Mouse (Mus musculus): ENCODE data around the gene Ndufs7. TPM values are rescaled to one million over a fixed set of nuclear protein-coding genes. Genes with fewer than 3 reads are reported as not detected.

The Ndufs7 gene
- polyA plus RNA-seq (2012; rRNA removed), result 210 and 248 TPM in 2 replicates

DNA sequence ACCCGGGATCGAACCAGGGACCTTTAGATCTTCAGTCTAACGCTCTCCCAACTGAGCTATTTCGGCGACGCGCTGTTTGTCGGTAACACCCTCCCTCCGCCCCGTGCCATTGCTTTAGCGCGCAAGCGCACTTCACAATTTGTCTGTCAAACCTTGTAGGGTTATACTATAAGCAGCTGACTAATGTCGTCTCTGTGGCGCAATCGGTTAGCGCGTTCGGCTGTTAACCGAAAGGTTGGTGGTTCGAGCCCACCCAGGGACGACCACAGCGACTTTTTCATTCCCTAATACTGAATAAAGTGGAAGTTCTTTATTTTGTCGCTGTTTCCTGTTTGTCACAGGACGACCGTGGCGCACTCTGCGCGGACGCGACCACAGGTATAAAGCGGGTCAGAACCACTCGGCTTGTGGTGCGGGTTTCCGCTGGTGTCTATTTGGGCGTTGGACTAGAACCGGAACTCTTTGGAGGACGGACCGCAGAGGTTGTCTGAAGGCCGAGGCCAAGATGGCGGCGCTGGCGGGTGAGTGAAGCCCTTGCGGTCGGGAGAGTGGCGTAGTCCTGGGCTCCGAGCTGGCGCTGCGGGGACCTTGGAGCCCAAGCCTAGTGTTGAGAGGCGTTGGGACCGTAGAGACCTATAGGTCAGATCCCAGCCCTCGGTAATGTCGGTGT is at the start of gene Ndufs7:
Gene Ndufs7 (plus strand): TSS at position 151 of the 670 bp plus-strand sequence.

DNA sequence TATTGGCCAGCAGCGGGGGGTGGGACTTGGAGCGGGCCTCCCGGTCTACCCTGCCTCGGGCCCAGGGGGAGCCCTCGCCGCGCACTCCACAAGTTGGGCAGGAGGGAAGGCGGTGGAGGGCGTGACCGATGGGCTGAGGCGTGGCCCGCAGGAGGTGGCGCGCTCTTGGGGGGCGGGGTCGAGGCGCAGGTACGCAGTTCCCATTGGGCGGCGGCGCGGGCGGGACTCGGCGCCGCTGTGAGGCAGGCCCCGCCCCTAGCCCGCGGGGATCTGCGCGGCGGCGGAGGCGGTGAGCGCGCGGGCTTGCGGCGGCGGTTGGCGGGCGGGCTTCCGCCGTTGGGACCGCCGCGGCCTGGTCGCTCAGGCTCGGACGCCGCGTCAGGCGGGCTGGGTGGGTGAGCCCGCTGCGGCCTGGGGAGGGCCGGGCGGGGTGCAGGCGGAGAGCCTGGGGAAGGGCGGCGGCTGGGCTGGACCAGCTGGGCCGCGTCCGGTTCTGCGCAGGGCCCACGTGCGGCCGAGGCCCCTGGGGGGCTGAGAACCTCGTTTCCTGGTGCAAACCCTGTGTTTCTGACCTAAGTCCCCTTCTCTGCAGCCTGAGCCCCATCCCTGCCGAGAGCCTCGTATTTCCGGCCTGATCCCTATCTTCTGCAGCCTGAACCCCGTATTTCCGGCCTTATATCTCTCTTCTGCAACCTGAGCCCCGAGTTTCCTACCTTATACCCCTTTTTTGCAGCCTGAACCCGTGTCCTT is 22.3 kb upstream of the Ndufs7 start, which contains the start of gene Mum1:
Gene Mum1 (plus strand): TSS at position 19 of the 750 bp plus-strand sequence.

DNA sequence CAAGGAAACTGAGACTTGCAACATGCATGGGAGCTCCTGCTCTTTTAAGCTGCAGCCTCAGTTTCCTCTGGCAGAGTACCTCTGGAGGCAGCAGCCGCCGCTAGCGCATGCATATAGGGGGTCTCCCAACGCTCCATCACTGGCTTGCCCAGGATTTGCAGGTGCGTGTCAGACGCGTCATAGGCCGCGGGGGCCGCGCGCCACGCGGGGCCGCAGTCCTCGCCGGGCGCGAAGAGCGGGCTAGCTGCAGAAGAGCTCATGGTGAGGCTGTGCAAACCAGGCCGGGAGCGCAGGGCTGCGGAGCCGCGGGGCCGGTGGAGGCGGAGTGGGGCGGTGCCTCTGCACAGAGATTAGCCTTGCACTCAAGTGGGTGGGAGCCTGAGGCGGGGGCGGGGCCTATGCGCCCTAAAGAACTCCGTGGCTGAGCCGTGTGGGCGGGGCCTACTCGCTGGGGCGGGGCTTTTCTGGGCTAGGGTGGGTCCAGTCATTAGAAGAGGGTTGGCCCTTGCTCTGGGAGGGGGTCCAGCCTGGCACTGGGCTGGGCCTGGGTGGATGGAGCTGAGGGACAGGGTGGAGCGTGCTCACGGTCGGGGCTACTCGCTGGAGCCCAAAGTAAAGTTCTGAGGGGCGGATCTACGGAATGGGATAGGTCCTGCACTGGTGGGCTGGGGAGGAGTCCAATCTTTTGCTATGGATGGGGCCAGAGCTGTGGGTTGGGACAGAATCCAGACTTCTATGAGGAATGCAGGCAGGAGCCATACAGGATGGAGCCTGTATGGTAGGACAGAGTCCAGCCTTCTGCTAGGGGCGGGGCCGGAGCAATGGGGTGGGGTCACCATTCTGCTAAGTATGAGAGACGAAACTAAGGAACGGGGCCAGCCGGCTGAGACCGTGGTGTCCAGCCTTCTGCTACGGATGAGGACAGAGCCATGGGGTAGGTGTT is 12.0 kb downstream of the Ndufs7 start, which contains the start of the genes Gamt and Dazap1:
Gene Gamt (minus strand): TSS at position 371 of the 943 bp plus-strand sequence.
Gene Dazap1 (plus strand): TSS at position 845 of the 943 bp plus-strand sequence.

DNA sequence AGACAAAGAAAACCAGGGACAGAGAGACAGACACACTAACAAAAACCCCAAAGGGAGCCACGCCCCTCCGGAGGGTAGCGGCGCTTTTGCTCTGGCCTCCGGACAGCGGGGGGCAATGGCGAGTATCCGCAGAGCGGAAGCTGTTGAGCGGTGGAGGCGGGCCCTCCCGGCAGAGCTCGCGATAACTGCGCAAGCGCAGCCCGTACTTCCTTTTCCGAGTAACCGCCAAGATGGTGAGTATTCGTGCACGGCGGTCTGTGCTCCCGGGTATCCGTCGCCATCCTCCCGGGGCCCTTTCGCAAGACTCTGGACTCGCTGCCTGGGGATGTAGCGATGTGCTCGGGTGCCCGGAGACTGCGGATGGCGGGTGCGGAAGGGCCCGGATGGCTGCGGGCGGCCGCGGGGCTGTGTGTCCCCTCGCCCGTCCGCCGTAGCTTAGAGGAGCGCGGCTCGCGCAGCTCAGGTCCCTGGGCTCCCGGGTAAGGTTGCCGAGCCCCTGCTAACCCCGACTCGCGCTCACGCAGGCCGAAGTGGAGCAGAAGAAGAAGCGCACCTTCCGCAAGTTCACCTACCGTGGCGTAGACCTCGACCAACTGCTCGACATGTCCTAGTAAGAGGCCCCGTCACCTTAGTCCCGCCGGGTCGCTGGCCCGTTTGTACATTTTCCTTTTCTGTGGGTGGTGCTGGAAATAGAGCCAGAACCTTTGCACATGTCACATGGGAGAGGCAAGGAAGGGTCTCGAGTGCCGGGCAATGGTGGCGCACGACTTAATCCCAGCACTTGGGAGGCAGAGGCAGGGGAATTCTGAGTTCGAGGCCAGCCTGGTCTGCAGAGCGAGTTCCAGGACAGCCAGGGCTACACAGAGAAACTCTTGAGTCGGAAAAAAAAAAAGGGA is 43.6 kb downstream of the Ndufs7 start, which contains the start of gene Rps15:
Gene Rps15 (plus strand): TSS at position 203 of the 896 bp plus-strand sequence.

DNA sequence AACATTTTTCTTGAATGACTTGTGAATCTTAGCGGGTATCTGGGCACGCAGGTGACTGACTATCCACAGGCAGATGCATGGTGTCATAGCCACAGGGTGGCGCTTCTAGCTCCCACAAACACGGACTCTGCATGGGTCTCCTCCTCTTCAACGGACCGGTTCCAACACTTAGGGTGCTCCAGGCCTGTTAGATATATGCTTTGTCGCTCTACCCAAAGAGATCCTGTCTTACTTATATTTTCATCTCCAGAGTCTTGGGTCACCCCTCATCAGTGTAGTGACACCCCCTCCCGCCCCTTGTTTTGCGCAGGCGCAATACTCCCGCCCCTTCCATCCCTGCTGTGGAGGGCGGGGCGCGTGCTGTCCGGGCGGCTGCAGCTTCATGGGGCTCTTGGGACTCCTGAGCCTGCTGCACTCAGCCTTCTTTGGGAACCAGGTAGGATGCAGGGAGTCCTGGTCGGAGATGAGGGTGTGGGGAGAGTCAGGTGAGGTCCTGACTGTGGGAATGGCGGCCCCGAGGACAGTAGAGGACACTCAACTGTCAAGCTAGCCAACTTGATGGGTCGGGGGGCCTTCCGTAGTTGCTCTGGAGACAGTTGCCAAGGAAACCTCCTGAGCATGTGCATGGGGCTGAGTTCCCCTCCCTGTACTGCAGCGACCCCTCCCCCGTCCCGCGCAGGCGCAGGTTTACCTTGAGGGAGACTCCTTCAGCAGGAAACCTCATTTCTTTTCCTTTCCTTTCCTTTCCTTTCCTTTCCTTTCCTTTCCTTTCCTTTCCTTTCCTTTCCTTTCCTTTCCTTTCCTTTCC is 46.9 kb downstream of the Ndufs7 start, which contains the start of gene Apc2:
Gene Apc2 (plus strand): TSS at position 360 of the 808 bp plus-strand sequence.

Other genes with a start within 250 kb of the Ndufs7 start
- gene Arhgap45, start 232.5 kb upstream of the Ndufs7 start, polyA plus RNA-seq (2012; rRNA removed), result 23.6 and 31.2 TPM in 2 replicates
- gene Polr2e, start 209.3 kb upstream of the Ndufs7 start, polyA plus RNA-seq (2012; rRNA removed), result 79.7 and 92.0 TPM in 2 replicates
- gene Gpx4, start 202.0 kb upstream of the Ndufs7 start, polyA plus RNA-seq (2012; rRNA removed), result 324 and 335 TPM in 2 replicates
- gene Sbno2, start 143.6 kb upstream of the Ndufs7 start, polyA plus RNA-seq (2012; rRNA removed), result 10.4 and 13.9 TPM in 2 replicates
- 63.7 and 77.6 TPM in 2 replicates for gene Stk11, start 133.3 kb upstream of the Ndufs7 start, polyA plus RNA-seq (2012; rRNA removed)
- 289 and 291 TPM in 2 replicates for gene Atp5d, start 110.5 kb upstream of the Ndufs7 start, polyA plus RNA-seq (2012; rRNA removed)
- gene Cbarp, start 108.3 kb upstream of the Ndufs7 start, polyA plus RNA-seq (2012; rRNA removed), result 0.83 and 0.97 TPM in 2 replicates
- gene Midn, start 100.8 kb upstream of the Ndufs7 start, polyA plus RNA-seq (2012; rRNA removed), result 9.9 and 11.3 TPM in 2 replicates
- 24.2 and 30.3 TPM in 2 replicates for gene Cirbp, start 83.1 kb upstream of the Ndufs7 start, polyA plus RNA-seq (2012; rRNA removed)
- gene 1600002K03Rik, start 76.2 kb upstream of the Ndufs7 start, polyA plus RNA-seq (2012; rRNA removed), result 5.5 and 6.2 TPM in 2 replicates
- 0.31 and 0.38 TPM in 2 replicates for gene Efna2, start 69.6 kb upstream of the Ndufs7 start, polyA plus RNA-seq (2012; rRNA removed)
- 12.0 and 12.6 TPM in 2 replicates for gene Mum1, start 22.7 kb upstream of the Ndufs7 start, polyA plus RNA-seq (2012; rRNA removed)
- 121 and 130 TPM in 2 replicates for gene Gamt, start 11.9 kb downstream of the Ndufs7 start, polyA plus RNA-seq (2012; rRNA removed)
- 53.8 and 62.0 TPM in 2 replicates for gene Dazap1, start 12.4 kb downstream of the Ndufs7 start, polyA plus RNA-seq (2012; rRNA removed)
- gene Rps15, start 43.3 kb downstream of the Ndufs7 start, polyA plus RNA-seq (2012; rRNA removed), result 1,560 and 1,972 TPM in 2 replicates
- gene Apc2, start 46.9 kb downstream of the Ndufs7 start, polyA plus RNA-seq (2012; rRNA removed), result 0.03 and 0.05 TPM in 2 replicates
- 18.0 and 18.1 TPM in 2 replicates for gene 2310011J03Rik, start 71.4 kb downstream of the Ndufs7 start, polyA plus RNA-seq (2012; rRNA removed)
- 9.3 and 9.5 TPM in 2 replicates for gene Pcsk4, start 80.4 kb downstream of the Ndufs7 start, polyA plus RNA-seq (2012; rRNA removed)
- gene Reep6, start 80.8 kb downstream of the Ndufs7 start, polyA plus RNA-seq (2012; rRNA removed), result 35.1 and 42.1 TPM in 2 replicates
- 2.4 and 3.2 TPM in 2 replicates for gene Adamtsl5, start 99.3 kb downstream of the Ndufs7 start, polyA plus RNA-seq (2012; rRNA removed)
- gene Plk5, start 107.3 kb downstream of the Ndufs7 start, polyA plus RNA-seq (2012; rRNA removed), result 0.42 and 0.46 TPM in 2 replicates
- gene Mex3d, start 138.5 kb downstream of the Ndufs7 start, polyA plus RNA-seq (2012; rRNA removed), result 2.4 and 2.5 TPM in 2 replicates
- 54.7 and 60.4 TPM in 2 replicates for gene Mbd3, start 150.4 kb downstream of the Ndufs7 start, polyA plus RNA-seq (2012; rRNA removed)
- 756 and 889 TPM in 2 replicates for gene Uqcr11, start 157.7 kb downstream of the Ndufs7 start, polyA plus RNA-seq (2012; rRNA removed)
- 30.8 and 34.7 TPM in 2 replicates for gene Tcf3, start 184.5 kb downstream of the Ndufs7 start, polyA plus RNA-seq (2012; rRNA removed)
- 0.01 TPM in 2 replicates for gene Onecut3, start 245.7 kb downstream of the Ndufs7 start, polyA plus RNA-seq (2012; rRNA removed)

All from liver, embryonic 18 days (tissue).